Mouse (Mus musculus) neural tube, embryonic 14.5 days (tissue): ENCODE data around the gene Zfp664. TPM values are rescaled to one million over a fixed set of nuclear protein-coding genes. Genes with fewer than 3 reads are reported as not detected.

Experiments
- ATAC-seq: fragments of 200-750 bp; cut with Nextera tagmentation; 2 replicates; pipeline ENCODE4 v1.8.0; 2017; ENCODE audit warnings: low read depth, mild to moderate bottlenecking, moderate TSS enrichment, moderate library complexity
- H3K27ac ChIP-seq: fragments of 300-500 bp; sonication (generic); 2 replicates; pipeline ENCODE4 v1.5.1; 2014; ENCODE audit warnings: low read depth, mild to moderate bottlenecking, control low read depth, low read length, moderate library complexity, mixed read lengths
- H3K27me3 ChIP-seq: fragments of 300-500 bp; sonication (generic); 2 replicates; pipeline ENCODE4 v1.6.1; 2014; ENCODE audit warnings: low read length; ENCODE audit not compliant: control insufficient read depth, insufficient read depth
- H3K36me3 ChIP-seq: fragments of 300-500 bp; sonication (generic); 2 replicates; pipeline ENCODE4 v1.6.1; 2014; ENCODE audit warnings: low read length, mixed read lengths; ENCODE audit not compliant: control insufficient read depth, insufficient read depth
- H3K4me1 ChIP-seq: fragments of 300-500 bp; sonication (generic); 2 replicates; pipeline ENCODE4 v1.6.1; 2014; ENCODE audit warnings: low read length; ENCODE audit not compliant: control insufficient read depth, insufficient read depth
- H3K4me2 ChIP-seq: fragments of 300-500 bp; sonication (generic); 2 replicates; pipeline ENCODE4 v1.6.1; 2014; ENCODE audit warnings: mild to moderate bottlenecking, low read depth, low read length, control low read depth
- H3K4me3 ChIP-seq: fragments of 300-500 bp; sonication (generic); 2 replicates; pipeline ENCODE4 v1.5.1; 2014; ENCODE audit warnings: low read depth, low read length, control low read depth, mixed read lengths
- H3K9ac ChIP-seq: fragments of 300-500 bp; sonication (generic); replicated peaks from 2 replicates; pipeline ENCODE4 v1.6.1; 2014; ENCODE audit warnings: low read depth, mild to moderate bottlenecking, control low read depth, low read length, mixed read lengths
- H3K9me3 ChIP-seq: fragments of 300-500 bp; sonication (generic); 2 replicates; pipeline ENCODE4 v1.6.1; 2016; ENCODE audit warnings: low read length; ENCODE audit not compliant: control insufficient read depth
- WGBS: fragments of 180-500 bp; shearing (Covaris S2); extraction: QIAGEN DNeasy Blood & Tissue Kit; methylation state at CpG from one replicate; pipeline ENCODE4 v1.1.7; 2014; 5-methylcytosine and 5-hydroxymethylcytosine counted together
- polyA plus RNA-seq: library from polyadenylated mRNA; unstranded; fragments of >200 nt; fragmentation: Nextera tagmentation; extraction: Ambion mirVana; gene quantifications from 2 replicates; pipeline ENCODE4 v1.2.1, GENCODE M21; 2014

Zfp664 gene
- polyA plus RNA-seq, 1 experiment from 2014 or later = 88.3 TPM

GRCm38 (mm10) chr5:124950623-124951278, 88.3 kb downstream of the Zfp664 start:
- no peak for ATAC-seq
- Histone ChIP-seq H3K9me3 (no peaks in the 10 kb centered on the region), H3K27ac (no peak overlapping the region), H3K4me3 (no peak overlapping the region), H3K27me3 (no peaks in the 10 kb centered on the region), H3K4me2 (no peak overlapping the region), H3K36me3 (no peaks in the 10 kb centered on the region), H3K9ac (no peak overlapping the region), H3K4me1 (no peaks in the 10 kb centered on the region)
- 57% methylated on average over 13 of the region's 13 CpGs for WGBS

DNA sequence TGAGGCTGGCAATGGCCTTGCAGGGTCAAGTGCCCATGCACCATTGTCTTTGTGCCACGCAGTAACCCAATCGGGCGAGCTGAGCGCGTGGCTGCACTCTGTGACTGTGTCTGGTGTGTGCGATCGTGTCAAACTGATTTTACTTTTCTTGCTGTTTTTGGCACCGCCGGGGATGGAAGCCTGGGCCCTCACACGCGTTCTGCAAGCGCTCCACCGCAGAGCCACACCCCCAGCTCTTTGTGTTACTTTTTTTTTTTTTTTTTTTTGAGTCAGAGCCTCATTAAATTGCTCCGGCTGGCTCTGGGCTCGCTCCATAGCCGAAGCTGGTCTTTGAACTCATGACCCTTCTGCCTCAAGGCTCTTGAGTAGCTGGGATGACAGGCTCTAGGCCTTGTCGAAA, 88.8 kb downstream of the Zfp664 start:
- WGBS = 69% methylated on average over 17 of the region's 17 CpGs
- H3K4me2 ChIP-seq = no peak overlapping the region
- no peaks in the 10 kb centered on the region for H3K9me3 ChIP-seq
- H3K27ac ChIP-seq = no peak overlapping the region
- H3K9ac ChIP-seq = no peak overlapping the region
- no peaks in the 10 kb centered on the region for H3K4me1 ChIP-seq
- H3K27me3 ChIP-seq = no peaks in the 10 kb centered on the region
- no peak for ATAC-seq
- H3K36me3 ChIP-seq = no peaks in the 10 kb centered on the region
- no peak overlapping the region for H3K4me3 ChIP-seq

Other genes with a start within 250 kb of the Zfp664 start
- 39.4 and 43.0 TPM in 2 replicates for gene Atp6v0a2, start 234.1 kb upstream of the Zfp664 start, polyA plus RNA-seq
- 0.11 and 0.17 TPM in 2 replicates for gene Dnah10, start 137.6 kb upstream of the Zfp664 start, polyA plus RNA-seq
- 49.0 and 59.0 TPM in 2 replicates for gene Ccdc92, start 267 bp upstream of the Zfp664 start, polyA plus RNA-seq
- 5.6 and 6.4 TPM in 2 replicates for gene Rflna, start 140.5 kb downstream of the Zfp664 start, polyA plus RNA-seq